Mouse (Mus musculus) liver, adult 2 months (tissue): ENCODE results near the gene Nkx1-1. TPM values are rescaled to one million over a fixed set of nuclear protein-coding genes. Genes with fewer than 3 reads are reported as not detected.

Experiments
- DNase-seq: peaks from one replicate; pipeline ENCODE4 v3.0.0-alpha.2; 2011; ENCODE audit warnings: low read depth, low spot score; ENCODE audit errors: extremely low read depth
- H3K27ac ChIP-seq: fragments of 200-500 bp; replicated peaks from 2 replicates; pipeline ENCODE4 v1.5.1; 2012; ENCODE audit warnings: low read depth, mild to moderate bottlenecking, control low read depth, inconsistent platforms, low read length; ENCODE audit not compliant: insufficient read depth
- H3K27me3 ChIP-seq: fragments of 200-500 bp; 2 replicates; pipeline ENCODE4 v1.6.1; 2012; ENCODE audit warnings: mild to moderate bottlenecking, moderate library complexity, low read length, inconsistent platforms; ENCODE audit not compliant: control insufficient read depth, insufficient read depth
- H3K36me3 ChIP-seq: fragments of 200-500 bp; 2 replicates; pipeline ENCODE4 v1.6.1; 2012; ENCODE audit warnings: low read length, inconsistent platforms; ENCODE audit not compliant: control insufficient read depth, insufficient read depth
- H3K4me1 ChIP-seq: fragments of 200-500 bp; 2 replicates; pipeline ENCODE4 v1.6.1; 2011; ENCODE audit warnings: low read length; ENCODE audit not compliant: control insufficient read depth, insufficient read depth
- H3K4me3 ChIP-seq: fragments of 200-500 bp; 2 replicates; pipeline ENCODE4 v1.5.1; 2011; ENCODE audit warnings: low read depth, mild to moderate bottlenecking, control low read depth, low read length, moderate library complexity; ENCODE audit not compliant: insufficient read depth
- H3K79me2 ChIP-seq: fragments of 200-500 bp; 2 replicates; pipeline ENCODE4 v1.6.1; 2012; ENCODE audit warnings: inconsistent platforms, mild to moderate bottlenecking, low read length, moderate library complexity; ENCODE audit not compliant: control insufficient read depth, insufficient read depth
- H3K9ac ChIP-seq: fragments of 200-500 bp; 2 replicates; pipeline ENCODE4 v1.6.1; 2012; ENCODE audit warnings: low read depth, mild to moderate bottlenecking, control low read depth, inconsistent platforms, low read length
- CTCF ChIP-seq: fragments of 200-500 bp; IDR thresholded peaks from 2 replicates; pipeline ENCODE4 v1.5.1; 2011; ENCODE audit warnings: low read depth, low read length, control low read depth
- POLR2A ChIP-seq: fragments of 200-500 bp; IDR thresholded peaks from 2 replicates; pipeline ENCODE4 v1.6.1; 2011; ENCODE audit warnings: low read length, control low read depth; ENCODE audit not compliant: insufficient read depth; ENCODE audit errors: extremely low read depth
- WGBS: fragments of 180-500 bp; shearing (Covaris S2); methylation state at CpG from one replicate; pipeline ENCODE4 v1.1.7; 2018; 5-methylcytosine and 5-hydroxymethylcytosine counted together
- polyA plus RNA-seq: library from polyadenylated mRNA; depleted of rRNA; stranded (reverse); fragments of >200 nt; gene quantifications from 2 replicates; pipeline ENCODE4 v1.2.3, GENCODE M21; 2012; rRNA removed
- total RNA-seq: library from RNA; depleted of rRNA; stranded (reverse); fragments of >200 nt; gene quantifications from 2 replicates; pipeline ENCODE4 v1.2.3, GENCODE M21; 2014; rRNA removed

The Nkx1-1 gene
- total and polyA plus RNA-seq, 2 experiments, result not detected

GRCm38 (mm10) chr5:33395693-33396092 lies 38.1 kb downstream of the Nkx1-1 start:
- Histone ChIP-seq H3K9ac (no peak overlapping the region), H3K79me2 (no peaks in the 10 kb centered on the region), H3K27me3 (no peaks in the 10 kb centered on the region), H3K36me3 (peaks cover 4% of the 10 kb centered on the region; the same call in 1 of the 2 replicates), H3K4me1 (no peaks in the 10 kb centered on the region), H3K27ac (no peak overlapping the region), H3K4me3 (no peak overlapping the region)
- TF ChIP-seq POLR2A (no peak), CTCF (no peak)
- WGBS, result 97% methylated on average over 11 of the region's 11 CpGs
- no peak for DNase-seq

GRCm38 (mm10) chr5:33393803-33394202 lies 40.0 kb downstream of the Nkx1-1 start:
- no peaks in the 10 kb centered on the region for H3K79me2 ChIP-seq
- no peak overlapping the region for H3K9ac ChIP-seq
- WGBS, result 30% methylated on average over 7 of the region's 7 CpGs
- H3K27me3 ChIP-seq, result no peaks in the 10 kb centered on the region
- peak; percentile 59 for DNase-seq
- no peak overlapping the region for H3K27ac ChIP-seq
- peak; percentile 99 for TF ChIP-seq CTCF
- no peak for TF ChIP-seq POLR2A
- peaks cover 6% of the 10 kb centered on the region; the same call in 1 of the 2 replicates for H3K36me3 ChIP-seq
- no peaks in the 10 kb centered on the region for H3K4me1 ChIP-seq
- no peak overlapping the region for H3K4me3 ChIP-seq

- H3K4me3 ChIP-seq, result no peak overlapping the region
- H3K36me3 ChIP-seq, result peaks cover 9% of the 10 kb centered on the region
- H3K4me1 ChIP-seq, result no peaks in the 10 kb centered on the region
- WGBS, result 93% methylated on average over 11 of the region's 11 CpGs
- H3K27me3 ChIP-seq, result no peaks in the 10 kb centered on the region
- H3K79me2 ChIP-seq, result no peaks in the 10 kb centered on the region
- no peak overlapping the region for H3K9ac ChIP-seq
- H3K27ac ChIP-seq, result no peak overlapping the region
- no peak for TF ChIP-seq POLR2A
- TF ChIP-seq CTCF, result no peak
- DNase-seq, result no peak
These were observed 46.2 kb downstream of the Nkx1-1 start for GRCm38 (mm10) chr5:33387550-33387949.

Other genes with a start within 250 kb of the Nkx1-1 start
- 1.2 and 2.4 TPM in 2 replicates for gene Spon2, start 215.5 kb downstream of the Nkx1-1 start, total RNA-seq
- 5.3 and 11.1 TPM in 2 replicates for gene Spon2, start 215.5 kb downstream of the Nkx1-1 start, polyA plus RNA-seq
- gene Ctbp1, start 159.0 kb downstream of the Nkx1-1 start, total RNA-seq, result 26.1 and 29.1 TPM in 2 replicates
- gene Ctbp1, start 159.0 kb downstream of the Nkx1-1 start, polyA plus RNA-seq, result 89.9 and 97.6 TPM in 2 replicates
- gene Maea, start 98.5 kb downstream of the Nkx1-1 start, total RNA-seq, result 24.8 and 26.0 TPM in 2 replicates
- gene Maea, start 98.5 kb downstream of the Nkx1-1 start, polyA plus RNA-seq, result 41.1 and 46.6 TPM in 2 replicates
- 4.2 and 4.4 TPM in 2 replicates for gene Uvssa, start 55.4 kb downstream of the Nkx1-1 start, total RNA-seq
- gene Uvssa, start 55.4 kb downstream of the Nkx1-1 start, polyA plus RNA-seq, result 2.5 and 3.4 TPM in 2 replicates
- 9.4 and 13.0 TPM in 2 replicates for gene Fam53a, start 195.7 kb upstream of the Nkx1-1 start, total RNA-seq
- 19.4 and 21.6 TPM in 2 replicates for gene Fam53a, start 195.7 kb upstream of the Nkx1-1 start, polyA plus RNA-seq
- 0.09 and 0.34 TPM in 2 replicates for gene Gm9903, start 195.9 kb upstream of the Nkx1-1 start, total RNA-seq
- gene Gm9903, start 195.9 kb upstream of the Nkx1-1 start, polyA plus RNA-seq, result 0.06 TPM in 1 of 2 replicates, not detected in the other
- 20.7 TPM in 2 replicates for gene Slbp, start 218.6 kb upstream of the Nkx1-1 start, total RNA-seq
- 5.6 and 6.3 TPM in 2 replicates for gene Slbp, start 218.6 kb upstream of the Nkx1-1 start, polyA plus RNA-seq
- 0.92 and 2.3 TPM in 2 replicates for gene Tacc3, start 224.2 kb upstream of the Nkx1-1 start, total RNA-seq
- 0.82 and 1.3 TPM in 2 replicates for gene Tacc3, start 224.2 kb upstream of the Nkx1-1 start, polyA plus RNA-seq
- 12.0 and 13.8 TPM in 2 replicates for gene Tmem129, start 224.4 kb upstream of the Nkx1-1 start, total RNA-seq
- 39.8 and 41.0 TPM in 2 replicates for gene Tmem129, start 224.4 kb upstream of the Nkx1-1 start, polyA plus RNA-seq